Mouse (Mus musculus): ENCODE data around the gene Gpnmb. TPM values are rescaled to one million over a fixed set of nuclear protein-coding genes. Genes with fewer than 3 reads are reported as not detected.

Gpnmb gene
- total RNA-seq, 2 experiments from 2014 or later, result 0.70 to 0.99 TPM

DNA sequence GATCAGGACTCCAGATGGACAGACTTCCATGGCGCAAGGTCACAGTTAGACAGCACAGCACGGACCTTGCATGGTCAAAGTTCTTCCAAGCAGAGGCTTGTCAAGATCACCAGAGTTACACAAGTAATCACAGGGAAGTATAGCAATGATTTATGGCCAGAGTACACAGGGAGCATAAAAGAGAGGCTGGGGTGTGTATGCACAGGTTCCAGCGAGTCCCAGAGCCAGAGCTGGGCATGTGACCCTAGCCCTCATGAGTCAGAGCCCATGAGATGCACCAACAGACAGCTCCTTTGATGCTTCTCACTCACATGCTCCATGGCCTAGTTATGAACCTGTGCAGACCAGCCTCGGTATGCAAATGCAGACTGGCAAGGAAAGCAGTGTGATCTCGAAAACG, 8.3 kb upstream of the Gpnmb start:
- intact Hi-C loops (cut with DNase I), result no loop called here
- no peak for DNase-seq (ENCODE audit: low spot score in 2 of 2)

DNA sequence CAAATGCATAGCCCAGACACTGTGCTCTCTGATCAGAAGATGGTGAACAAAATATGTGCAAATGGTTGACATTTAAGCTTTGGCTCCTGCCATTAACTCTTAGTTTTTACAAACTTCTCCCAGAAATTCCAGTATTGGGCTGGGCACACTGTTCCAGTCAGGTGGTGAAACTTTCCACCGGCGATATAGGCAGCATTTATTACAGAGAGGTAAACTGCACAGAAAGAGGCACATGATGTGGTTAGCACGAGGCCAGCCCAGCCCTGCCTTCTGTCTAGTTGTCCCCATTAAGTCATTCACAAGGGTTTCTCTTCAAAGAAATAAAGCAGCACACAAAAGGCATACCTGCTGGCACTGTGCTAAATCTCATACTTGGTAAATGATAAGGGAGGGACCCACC, 7.6 kb upstream of the Gpnmb start:
- no peak for DNase-seq (ENCODE audit: low spot score in 2 of 2)
- intact Hi-C loops (cut with DNase I), result no loop called here

DNA sequence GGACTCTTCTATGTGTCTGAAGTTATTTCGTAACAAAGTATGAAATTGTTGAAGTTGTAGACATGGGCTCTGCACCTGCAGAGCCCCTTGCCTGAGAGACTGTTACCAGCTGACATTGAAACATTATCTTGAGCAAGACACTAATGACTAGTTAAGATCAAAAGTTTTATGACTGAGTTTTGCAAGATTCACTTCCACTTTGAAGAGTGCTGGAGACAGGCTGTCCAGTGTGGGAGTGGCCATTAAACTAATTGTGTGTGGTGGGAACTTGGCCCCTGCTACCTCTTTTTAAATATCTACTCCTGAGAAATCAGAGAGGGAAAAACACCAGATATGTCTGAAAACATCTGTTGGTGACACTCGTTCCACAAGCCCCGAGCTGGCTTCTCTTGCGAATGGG, 5.1 kb upstream of the Gpnmb start:
- DNase-seq (ENCODE audit: low spot score in 2 of 2), result no peak
- intact Hi-C loops (cut with DNase I), result no loop called here

DNA sequence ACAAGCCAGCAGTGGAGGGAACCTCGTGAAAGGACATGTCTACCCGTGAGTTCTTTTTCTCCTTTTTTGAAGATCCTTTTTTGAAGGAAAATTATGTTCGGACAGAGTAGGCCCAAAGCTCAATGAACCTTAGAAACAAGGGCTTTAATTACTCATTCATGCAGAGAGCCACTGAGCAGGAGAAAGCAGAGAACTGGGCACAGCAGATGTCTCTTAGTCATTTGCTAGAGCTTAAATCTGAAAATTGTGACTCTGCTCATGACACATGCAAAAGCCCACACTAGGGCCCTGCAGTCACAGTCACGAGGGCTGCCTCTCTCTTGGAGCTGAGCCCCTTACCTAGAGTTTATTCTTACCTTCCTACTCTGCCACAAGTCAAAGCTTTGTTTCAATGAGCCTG, 3.6 kb upstream of the Gpnmb start:
- DNase-seq (ENCODE audit: low spot score in 2 of 2), result peak in 1 of 2 experiments; percentile 24
- intact Hi-C loops (cut with DNase I), result no loop called here

DNA sequence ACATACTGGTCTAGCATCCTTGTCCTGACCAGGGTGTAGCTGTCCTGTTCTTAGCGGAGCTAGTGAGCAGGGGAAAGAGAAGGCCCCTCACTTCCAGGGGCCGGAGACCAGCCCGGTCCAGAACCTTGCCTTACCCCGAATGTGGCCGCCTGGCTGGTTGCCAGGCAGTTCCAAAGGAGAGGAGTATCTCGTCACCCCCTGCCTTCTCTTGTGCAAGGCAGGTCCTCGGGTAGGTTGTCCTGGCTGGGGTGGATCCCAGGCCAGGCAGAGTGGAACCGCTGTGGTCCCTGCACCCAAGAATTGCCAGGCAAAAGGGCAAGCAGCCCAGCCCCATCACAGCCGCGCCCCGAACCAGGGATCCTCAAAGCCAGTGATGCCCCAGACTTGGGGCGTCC, 919 bp downstream of the Gpnmb start:
- DNase-seq (ENCODE audit: low spot score in 2 of 2), result no peak
- intact Hi-C loops (cut with DNase I), result no loop called here

DNA sequence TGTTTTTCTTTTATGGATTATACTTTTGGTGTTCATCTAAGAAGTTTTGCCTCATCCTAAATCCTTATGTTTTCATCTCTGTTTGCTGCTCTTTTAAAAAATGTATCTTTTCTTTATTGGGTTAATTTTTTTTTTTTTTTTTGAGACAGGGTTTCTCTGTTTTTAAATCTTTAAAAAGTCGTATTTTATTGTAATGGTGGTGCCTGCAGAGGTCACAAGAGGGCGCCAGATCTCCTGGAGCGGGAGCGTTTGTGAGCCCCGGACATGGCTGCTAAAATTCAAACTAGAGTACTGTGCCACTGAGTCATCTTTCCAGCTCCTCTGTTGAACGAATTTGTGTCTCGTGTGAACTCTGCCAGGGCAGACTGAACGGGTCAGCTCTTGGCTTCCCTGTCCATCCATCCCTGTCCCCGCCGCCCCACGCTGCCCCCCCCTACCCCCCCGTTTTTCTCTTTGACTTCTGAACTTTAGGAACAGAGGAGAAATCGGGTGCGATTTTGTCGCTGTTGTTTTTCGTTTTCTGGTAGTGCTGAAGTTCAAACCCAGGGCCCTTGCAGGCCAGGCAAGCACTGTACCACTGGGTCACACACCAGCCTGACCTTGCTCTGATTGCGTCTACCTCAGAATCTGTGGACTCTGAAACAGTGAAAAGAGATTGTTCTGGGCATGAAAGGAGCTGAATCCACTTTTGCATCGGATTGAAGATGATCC, 3.3 kb downstream of the Gpnmb start:
- intact Hi-C loops (cut with DNase I), result no loop called here
- DNase-seq (ENCODE audit: low spot score in 2 of 2), result peak; percentile 64 to 76

DNA sequence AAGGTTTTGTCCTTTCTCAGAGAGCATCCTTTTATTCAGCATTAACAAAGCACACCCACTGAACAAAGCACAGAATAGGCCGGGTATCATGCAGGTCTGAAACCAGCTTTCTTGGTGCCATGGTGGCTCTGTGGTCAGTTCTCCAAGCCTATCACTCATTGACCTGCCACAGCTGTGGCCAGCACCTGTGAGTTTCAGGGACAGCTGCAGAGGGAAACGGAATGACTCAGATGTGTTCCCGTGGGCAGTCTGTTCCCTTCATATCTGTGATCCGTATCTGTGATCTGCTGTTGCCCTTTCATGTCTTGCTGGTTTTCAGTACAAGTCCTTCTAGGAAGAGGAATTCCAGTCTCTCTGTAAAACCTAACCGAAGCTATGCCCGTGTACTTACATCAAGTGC, 10.2 kb downstream of the Gpnmb start:
- DNase-seq (ENCODE audit: low spot score in 2 of 2), result no peak
- intact Hi-C loops (cut with DNase I), result no loop called here

DNA sequence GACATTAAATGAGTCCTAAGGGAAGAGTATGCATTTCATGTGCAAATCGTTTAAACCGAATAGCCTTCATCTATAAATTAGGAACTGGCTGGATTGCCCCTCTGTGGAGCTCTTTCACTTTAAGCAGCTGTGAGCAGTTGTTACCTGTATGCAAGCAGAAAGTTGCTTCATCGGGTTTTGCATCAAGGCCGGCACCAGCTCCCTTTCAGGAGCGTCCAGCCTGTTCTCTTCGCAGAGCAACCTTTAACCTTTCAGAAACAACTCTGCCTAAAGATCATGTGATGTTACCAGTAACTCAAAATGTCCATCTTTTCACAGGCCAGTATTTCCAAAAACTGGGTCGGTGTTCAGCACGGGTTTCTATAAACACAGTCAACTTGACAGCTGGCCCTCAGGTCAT, 10.6 kb downstream of the Gpnmb start:
- intact Hi-C loops (cut with DNase I), result no loop called here

DNA sequence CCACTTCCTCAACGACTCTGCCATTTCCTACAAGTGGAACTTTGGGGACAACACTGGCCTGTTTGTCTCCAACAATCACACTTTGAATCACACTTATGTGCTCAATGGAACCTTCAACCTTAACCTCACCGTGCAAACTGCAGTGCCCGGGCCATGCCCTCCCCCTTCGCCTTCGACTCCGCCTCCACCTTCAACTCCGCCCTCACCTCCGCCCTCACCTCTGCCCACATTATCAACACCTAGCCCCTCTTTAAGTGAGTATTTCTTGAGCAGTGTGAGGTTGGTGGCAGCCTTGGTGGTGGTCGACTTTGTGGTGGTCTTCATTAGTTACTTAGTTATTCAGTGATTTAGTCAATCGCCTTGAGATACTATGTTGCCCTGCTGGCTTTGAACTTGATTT, 11.5 kb downstream of the Gpnmb start:
- intact Hi-C loops (cut with DNase I), result no loop called here
- DNase-seq (ENCODE audit: low spot score in 2 of 2), result no peak

More for the DNA sequence above, 10.6 kb downstream of the Gpnmb start:
- DNase-seq (ENCODE audit: low spot score in 2 of 2), result no peak

DNA sequence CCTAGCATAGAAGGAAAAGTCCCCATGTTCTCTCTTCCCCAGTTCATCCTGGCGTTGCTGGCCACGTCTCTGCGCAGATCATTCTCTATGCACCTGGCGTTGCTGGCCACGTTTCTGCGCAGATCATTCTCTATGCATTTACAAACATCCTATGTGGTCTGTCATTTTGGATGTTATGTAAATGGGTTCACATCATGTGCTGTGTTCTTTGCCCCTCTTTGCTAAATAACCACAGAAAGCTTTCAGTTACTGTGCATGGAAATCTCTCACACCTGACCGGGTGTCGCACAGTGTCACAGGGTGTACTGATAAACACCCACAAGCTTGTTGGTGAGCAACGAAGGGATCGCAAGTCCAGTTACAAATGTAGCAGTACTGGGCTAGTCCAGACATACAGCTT, 12.0 kb downstream of the Gpnmb start:
- intact Hi-C loops (cut with DNase I), result no loop called here
- no peak for DNase-seq (ENCODE audit: low spot score in 2 of 2)

DNA sequence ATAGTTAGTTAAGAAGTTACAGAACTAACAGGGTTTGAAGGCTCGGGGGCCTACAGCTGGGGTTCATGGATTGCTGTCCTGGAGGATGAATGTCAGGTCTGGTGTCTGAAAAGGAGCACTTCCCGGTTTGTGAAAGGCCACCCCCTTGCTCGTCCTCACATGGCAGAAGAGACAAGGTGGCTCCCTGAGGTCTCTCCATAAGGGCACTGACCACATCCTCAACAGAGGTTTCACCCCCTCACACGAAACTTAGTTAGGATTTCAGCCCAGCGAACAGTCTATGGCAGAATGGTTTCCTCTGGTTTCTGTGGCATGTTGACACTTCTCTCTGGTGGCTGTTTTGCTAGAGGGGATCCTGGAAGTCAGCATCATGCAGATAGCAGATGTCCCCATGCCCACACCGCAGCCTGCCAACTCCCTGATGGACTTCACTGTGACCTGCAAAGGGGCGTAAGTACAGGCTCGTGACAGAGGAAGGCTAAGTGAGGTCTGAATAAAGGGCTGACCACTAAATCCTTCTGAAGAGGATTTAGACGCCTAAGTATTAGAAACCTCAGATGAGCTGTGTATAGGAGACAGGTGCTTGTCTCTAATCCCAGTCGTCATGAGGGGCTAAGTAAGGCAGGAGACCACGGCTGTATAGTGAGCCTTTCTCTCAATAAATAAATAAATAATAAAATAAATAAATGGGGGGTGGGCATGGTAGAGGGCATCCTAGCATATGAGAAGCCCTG, 14.5 kb downstream of the Gpnmb start:
- DNase-seq (ENCODE audit: low spot score in 2 of 2), result no peak
- intact Hi-C loops (cut with DNase I), result loop anchor here (10.0 kb wide), 1 partner anchor 344 kb away; the partner anchor contains the start of gene Stk31

DNA sequence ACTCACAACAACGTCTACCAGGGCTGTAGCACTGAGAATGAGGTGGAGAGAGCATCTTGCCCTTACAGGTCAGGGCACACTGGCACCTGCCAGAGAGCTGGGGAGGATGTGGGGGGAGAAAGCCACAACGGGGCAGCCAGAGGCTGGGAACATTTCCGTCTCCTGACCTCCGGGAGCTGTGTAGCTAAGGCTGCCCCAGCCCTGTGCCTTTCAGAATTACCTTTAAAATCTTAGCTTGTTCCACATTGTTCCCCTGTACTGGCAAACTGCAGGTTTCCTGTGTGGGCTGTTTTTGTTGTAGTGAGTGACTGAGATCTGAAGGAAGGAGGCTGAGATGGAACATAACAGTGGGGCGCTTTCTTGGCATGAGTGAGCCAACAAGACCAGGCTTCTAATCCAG, 15.8 kb downstream of the Gpnmb start:
- intact Hi-C loops (cut with DNase I), result loop anchor here (10.0 kb wide), 1 partner anchor 343 kb away; the partner anchor contains the start of gene Stk31

DNA sequence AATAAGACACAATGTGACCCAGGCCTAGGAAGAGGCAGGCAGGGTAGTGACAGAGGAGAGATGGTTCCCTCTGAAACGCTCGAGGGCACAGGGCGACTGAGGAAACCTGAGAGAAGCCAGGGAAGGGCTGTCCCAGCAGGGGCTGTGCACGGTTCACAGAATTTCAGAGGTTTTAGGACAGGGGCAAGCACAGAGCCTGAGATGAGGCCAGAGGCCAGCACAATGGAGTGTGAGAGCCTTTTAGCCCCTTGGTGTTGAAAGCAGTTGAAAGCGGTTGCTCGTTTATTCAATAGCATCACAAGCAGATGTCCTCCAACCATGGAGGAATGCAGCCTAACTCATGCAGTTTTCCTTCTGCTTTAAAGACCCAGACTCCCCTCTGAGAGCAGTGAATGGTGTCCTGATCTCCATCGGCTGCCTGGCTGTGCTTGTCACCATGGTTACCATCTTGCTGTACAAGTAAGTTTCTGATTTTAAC, 18.9 kb downstream of the Gpnmb start:
- intact Hi-C loops (cut with DNase I), result loop anchor here (5.0 to 10.0 kb wide), 2 partner anchors 137 to 340 kb away; partner anchors contain the start of gene Stk31
- DNase-seq (ENCODE audit: low spot score in 2 of 2), result peak; percentile 17 to 43

More for the DNA sequence above, 15.8 kb downstream of the Gpnmb start:
- DNase-seq (ENCODE audit: low spot score in 2 of 2), result no peak

DNA sequence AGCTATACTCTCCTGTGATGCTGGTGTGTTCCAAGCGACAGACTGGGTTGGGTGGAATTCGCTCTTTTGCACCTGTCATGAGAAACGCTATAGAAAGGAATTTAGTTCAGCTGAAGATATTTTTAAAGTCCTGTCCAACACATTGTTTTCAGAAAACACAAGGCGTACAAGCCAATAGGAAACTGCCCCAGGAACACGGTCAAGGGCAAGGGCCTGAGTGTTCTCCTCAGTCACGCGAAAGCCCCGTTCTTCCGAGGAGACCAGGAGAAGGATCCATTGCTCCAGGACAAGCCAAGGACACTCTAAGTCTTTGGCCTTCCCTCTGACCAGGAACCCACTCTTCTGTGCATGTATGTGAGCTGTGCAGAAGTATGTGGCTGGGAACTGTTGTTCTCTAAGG, 19.7 kb downstream of the Gpnmb start:
- intact Hi-C loops (cut with DNase I), result loop anchor here (2.0 to 10.0 kb wide), 3 partner anchors 136 to 339 kb away; partner anchors contain the start of gene Stk31
- no peak for DNase-seq (ENCODE audit: low spot score in 2 of 2)

DNA sequence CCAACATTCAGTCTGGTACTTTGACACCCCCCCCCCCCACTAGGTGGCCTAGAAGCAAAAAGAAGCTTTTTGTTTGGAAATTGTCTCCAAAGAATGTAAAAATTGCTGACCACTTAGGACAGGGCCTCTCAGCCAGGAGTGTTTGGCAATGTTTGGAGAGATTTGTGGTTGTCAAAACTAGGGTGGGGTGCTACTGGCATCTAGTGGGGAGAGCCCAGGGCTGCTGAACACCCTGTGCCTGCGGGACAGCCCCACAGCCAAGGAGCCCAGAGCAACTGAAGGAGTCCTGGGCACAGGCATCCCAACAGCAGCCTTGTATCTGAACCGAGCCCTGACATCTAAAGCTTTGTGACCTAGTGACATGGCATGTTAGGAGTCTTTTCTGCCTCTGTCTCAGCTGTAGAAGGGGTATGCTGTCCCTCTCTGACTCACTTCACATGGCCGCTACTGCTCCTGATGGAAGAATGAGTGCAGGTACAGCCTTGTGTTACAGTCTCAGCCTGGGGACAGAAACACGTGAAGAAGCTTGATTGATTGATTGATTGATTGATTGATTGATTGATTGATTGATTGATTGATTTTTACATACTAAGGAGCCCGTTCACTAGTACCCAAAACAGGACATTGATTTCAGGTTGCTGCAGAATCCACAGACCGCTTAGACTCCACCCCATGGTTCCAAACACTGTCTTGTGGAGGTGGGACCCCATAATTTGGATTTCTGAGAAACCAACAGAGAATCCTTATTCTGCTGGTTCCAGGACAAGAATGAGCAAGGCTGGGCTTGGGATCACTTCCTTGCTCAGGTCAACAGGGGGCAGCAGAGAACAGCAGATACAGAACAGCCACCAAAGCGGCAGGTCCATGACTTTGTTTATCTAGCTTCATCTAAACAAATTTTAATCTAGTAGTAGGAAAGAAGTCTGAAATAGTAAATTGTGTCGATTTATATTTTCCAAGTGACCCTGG, 21.0 kb downstream of the Gpnmb start:
- peak; percentile 68 to 79 for DNase-seq (ENCODE audit: low spot score in 2 of 2)
- intact Hi-C loops (cut with DNase I), result loop anchor here (2.0 to 10.0 kb wide), 3 partner anchors 135 to 337 kb away; partner anchors contain the start of gene Stk31

DNA sequence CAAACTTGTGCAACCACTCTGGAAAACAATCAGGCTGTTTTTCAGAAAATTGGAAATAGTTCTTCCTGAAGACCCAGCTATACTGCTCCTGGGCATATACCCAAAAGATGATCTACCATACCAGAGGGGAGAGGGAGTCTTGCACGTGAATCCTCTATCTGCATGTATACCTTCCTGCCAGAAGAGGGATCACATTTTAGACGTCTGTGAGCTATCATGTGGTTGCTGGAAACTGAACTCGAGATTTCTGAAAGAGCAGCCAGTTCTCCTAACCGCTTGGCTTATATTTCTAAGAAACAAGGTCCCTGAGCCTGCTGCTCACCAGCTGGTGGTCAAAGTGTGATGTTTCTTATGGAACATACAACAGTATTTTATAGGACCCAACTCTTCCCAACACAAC, 32.0 kb downstream of the Gpnmb start:
- DNase-seq (ENCODE audit: low spot score in 2 of 2), result no peak
- intact Hi-C loops (cut with DNase I), result no loop called here

DNA sequence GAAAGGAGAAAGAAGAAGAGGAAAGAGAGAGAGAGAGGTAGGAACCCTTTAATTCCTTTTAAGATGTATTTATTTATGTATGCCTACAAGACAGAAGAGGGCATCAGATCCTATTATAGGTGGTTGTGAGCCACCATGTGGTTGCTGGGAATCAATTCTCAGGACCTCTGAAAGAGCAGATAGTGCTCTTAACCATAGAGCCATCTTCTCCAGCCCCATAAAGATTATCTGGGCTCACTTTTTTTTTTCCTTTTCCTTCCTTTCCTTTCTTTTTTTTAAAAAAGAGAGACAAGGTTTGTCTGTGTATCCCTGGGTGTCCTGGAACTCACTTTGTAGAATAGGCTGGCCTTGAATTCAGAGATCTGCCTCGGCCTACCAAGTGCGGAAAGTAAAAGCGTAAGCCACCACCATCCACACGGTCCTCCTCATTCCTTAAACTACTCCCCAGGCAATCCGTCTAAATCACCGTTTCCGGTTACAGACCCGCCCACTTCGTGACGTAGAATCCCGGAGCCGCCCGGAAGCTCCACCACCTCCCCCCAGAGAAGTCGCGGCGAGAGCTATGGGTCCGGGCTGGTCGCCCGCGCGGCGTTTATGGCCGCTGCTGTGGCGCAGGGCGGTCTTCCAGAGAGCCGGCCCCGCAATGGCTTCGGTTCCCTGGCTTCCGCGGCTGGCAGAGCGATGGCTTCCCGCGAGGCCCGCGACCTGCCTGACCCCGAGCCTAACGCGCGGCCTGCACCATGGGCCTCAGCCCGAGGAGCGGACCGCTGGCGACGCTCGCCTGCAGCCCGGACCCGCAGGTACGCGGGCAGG, 37.2 kb downstream of the Gpnmb start, which contains the start of gene Malsu1:
Gene Malsu1 (plus strand): TSS at position 492 of the 813 bp plus-strand sequence.
- intact Hi-C loops (cut with DNase I), result no loop called here
- DNase-seq (ENCODE audit: low spot score in 2 of 2), result peak; percentile 94 to 95

DNA sequence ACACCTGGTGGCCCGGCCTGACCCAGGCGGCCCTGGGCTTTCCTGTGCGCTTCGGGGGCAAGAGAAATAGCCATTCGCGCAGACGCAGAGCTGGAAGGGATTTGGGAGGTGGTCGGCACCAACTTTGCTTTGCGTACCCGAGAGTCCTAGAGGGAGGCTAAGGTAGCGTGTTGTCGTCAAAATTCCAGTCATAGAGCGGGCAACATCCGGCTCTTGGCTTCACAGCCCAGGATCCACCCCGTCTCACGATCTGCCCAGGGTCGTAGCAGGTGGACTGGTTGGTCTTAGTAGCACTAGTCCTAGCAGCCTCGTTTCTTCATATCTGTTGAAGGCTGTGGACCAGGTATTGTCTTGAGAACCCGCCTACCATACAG, 37.8 kb downstream of the Gpnmb start:
- intact Hi-C loops (cut with DNase I), result no loop called here
- no peak for DNase-seq (ENCODE audit: low spot score in 2 of 2)

DNA sequence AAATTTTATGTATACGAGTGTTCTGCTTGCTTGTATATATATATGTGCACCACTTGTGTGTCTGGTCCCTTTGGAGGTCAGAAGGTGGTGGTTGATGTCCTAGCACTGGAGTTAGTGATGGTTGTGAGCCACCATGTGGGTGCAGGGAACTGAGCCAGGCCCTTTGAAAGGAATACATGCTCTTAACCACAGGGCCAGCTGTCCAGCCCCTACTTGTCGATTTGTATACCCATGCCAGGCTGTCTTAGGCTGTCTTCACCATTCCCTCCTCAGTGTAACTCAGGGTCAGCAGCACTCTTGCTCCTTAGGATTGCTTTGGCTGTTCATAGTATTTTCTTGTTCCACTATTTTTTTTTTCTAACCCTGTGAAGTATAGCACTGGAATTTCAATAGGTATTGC, 41.5 kb downstream of the Gpnmb start:
- DNase-seq (ENCODE audit: low spot score in 2 of 2), result no peak
- intact Hi-C loops (cut with DNase I), result no loop called here
